Mouse (Mus musculus): ENCODE measurements around the gene Duoxa1. TPM values are rescaled to one million over a fixed set of nuclear protein-coding genes. Genes with fewer than 3 reads are reported as not detected.
A peak's percentile ranks its signal among the peaks of the same experiment; 100 is the strongest.

Gene Duoxa1
- polyA plus RNA-seq, 2 experiments = not detected

DNA sequence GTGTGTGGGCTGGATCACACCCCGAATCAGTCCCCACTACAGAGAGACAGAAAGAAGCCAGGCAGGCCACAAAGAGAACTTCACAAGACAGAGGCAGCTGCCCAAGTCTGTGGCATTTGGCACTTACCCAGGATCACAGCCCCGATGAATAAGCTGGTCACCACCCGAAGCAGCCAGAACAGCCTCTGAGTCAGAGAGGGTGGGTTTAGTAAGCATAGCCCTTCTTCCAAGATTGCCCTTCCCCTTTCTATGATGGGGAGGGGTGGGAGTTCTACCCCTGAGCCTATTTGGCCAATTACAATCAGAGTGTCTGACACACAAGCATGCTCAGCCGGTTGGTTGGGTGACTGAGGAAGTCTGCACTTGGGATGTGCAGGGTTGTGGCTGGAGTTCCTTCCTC is 7.3 kb downstream of the Duoxa1 start:
- TF ChIP-seq EP300 (IDR thresholded peaks at IDR 0.05; ENCODE audit: low read depth) = no peak
- TF ChIP-seq CTCF (IDR thresholded peaks at IDR 0.05; ENCODE audit: low read depth) = no peak
- no peaks in the 10 kb centered on the region for H3K4me1 ChIP-seq (replicated peaks; ENCODE audit: control insufficient read depth in 2 of 2, insufficient read depth in 2 of 2, low read length in 1 of 2)
- no peak overlapping the region for H3K9ac ChIP-seq (replicated peaks)
- peaks cover 28% of the 10 kb centered on the region for H3K27me3 ChIP-seq (ENCODE audit: control insufficient read depth, insufficient read depth, low read length)
- no peaks in the 10 kb centered on the region for H3K36me3 ChIP-seq (replicated peaks; ENCODE audit: control insufficient read depth, insufficient read depth, low read depth)
- no peak for DNase-seq (ENCODE audit: low read depth in 3 of 3, low spot score in 3 of 3)
- H3K27ac ChIP-seq = no peak overlapping the region
- H3K4me3 ChIP-seq (ENCODE audit: insufficient read depth in 1 of 2, low read depth in 2 of 2, low read length in 2 of 2) = no peak overlapping the region
- ATAC-seq (ENCODE audit: insufficient read depth) = no peak
- no peak overlapping the region for H3K4me2 ChIP-seq (ENCODE audit: low read depth)
- WGBS (ENCODE audit: insufficient replicate concordance) = 32% methylated on average over 4 of the region's 4 CpGs
- H3K9me3 ChIP-seq (ENCODE audit: control insufficient read depth, low read length) = no peaks in the 10 kb centered on the region

DNA sequence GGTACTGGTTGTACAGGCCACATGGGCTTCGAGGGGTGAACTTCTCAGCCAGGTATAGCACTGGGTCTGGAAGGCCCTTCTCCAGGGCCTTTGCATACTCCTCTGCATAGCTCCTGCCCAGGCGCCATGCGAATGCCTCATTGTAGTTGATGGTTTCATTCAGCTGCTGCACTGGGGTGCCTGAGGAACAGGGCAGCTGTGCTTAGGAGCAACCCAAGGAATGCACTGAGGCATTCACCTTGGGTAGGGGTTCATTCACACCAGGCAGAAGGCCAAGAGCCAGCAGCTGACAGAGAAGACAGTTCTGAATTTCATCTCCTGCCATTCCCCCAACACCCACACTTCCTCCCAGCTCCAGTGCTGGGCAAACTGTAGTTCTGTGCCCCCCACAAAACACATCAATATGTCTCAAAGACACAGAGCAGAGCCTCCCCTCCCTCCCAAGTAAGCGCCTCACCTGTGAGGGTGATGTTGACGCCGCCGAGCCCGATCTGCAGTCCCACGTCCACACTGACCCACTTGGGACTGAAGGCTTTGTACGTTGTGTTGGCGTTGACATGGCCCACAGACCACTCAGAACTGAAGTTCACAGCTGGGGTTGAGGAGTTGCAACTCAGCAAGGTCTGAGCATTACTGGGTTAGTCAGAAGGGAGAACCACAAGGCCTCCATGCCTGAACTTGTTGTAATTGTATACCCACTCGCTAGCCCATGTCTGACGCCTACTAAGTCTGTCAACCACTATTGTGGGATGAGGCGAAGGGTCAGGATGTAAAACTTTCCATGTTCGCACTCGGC is 8.2 kb downstream of the Duoxa1 start:
- Histone ChIP-seq H3K4me1 (replicated peaks; ENCODE audit: control insufficient read depth in 2 of 2, insufficient read depth in 2 of 2, low read length in 1 of 2) (no peaks in the 10 kb centered on the region), H3K4me2 (ENCODE audit: low read depth) (no peak overlapping the region), H3K36me3 (replicated peaks; ENCODE audit: control insufficient read depth, insufficient read depth, low read depth) (no peaks in the 10 kb centered on the region), H3K9ac (replicated peaks) (no peak overlapping the region), H3K27me3 (ENCODE audit: control insufficient read depth, insufficient read depth, low read length) (peaks cover 36% of the 10 kb centered on the region), H3K9me3 (ENCODE audit: control insufficient read depth, low read length) (no peaks in the 10 kb centered on the region), H3K4me3 (ENCODE audit: insufficient read depth in 1 of 2, low read depth in 2 of 2, low read length in 2 of 2) (no peak overlapping the region), H3K27ac (no peak overlapping the region)
- TF ChIP-seq CTCF (IDR thresholded peaks at IDR 0.05; ENCODE audit: low read depth) = no peak
- TF ChIP-seq EP300 (IDR thresholded peaks at IDR 0.05; ENCODE audit: low read depth) = no peak
- WGBS (ENCODE audit: insufficient replicate concordance) = 67% methylated on average over 16 of the region's 16 CpGs
- DNase-seq (ENCODE audit: low read depth in 3 of 3, low spot score in 3 of 3) (no peak), ATAC-seq (ENCODE audit: insufficient read depth) (no peak)

DNA sequence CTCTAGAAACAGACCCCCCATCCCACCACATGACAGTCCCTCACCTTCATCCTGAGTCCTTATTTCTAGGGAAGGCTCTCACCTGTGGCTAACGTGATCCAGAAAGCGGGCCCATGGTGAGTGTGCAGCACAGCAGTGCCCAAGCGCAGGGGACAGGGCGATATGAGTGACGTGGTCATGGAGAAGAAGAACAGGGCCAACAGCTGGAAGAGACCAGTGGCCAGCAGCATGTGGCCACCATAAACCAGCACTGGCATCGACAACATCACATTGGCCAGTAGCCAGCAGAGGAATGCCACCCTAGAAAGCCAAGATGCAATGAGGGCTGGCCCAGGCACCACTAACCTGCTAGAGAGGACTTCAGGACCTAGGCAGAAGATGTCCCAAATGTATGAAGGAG is 9.0 kb downstream of the Duoxa1 start:
- DNase-seq (ENCODE audit: low read depth in 3 of 3, low spot score in 3 of 3) (no peak), ATAC-seq (ENCODE audit: insufficient read depth) (no peak)
- H3K4me2 ChIP-seq (ENCODE audit: low read depth) = no peak overlapping the region
- no peak overlapping the region for H3K27ac ChIP-seq
- 67% methylated on average over 6 of the region's 6 CpGs for WGBS (ENCODE audit: insufficient replicate concordance)
- no peak for TF ChIP-seq EP300 (IDR thresholded peaks at IDR 0.05; ENCODE audit: low read depth)
- TF ChIP-seq CTCF (IDR thresholded peaks at IDR 0.05; ENCODE audit: low read depth) = no peak
- H3K4me3 ChIP-seq (ENCODE audit: insufficient read depth in 1 of 2, low read depth in 2 of 2, low read length in 2 of 2) = no peak overlapping the region
- H3K9me3 ChIP-seq (ENCODE audit: control insufficient read depth, low read length) = no peaks in the 10 kb centered on the region
- H3K4me1 ChIP-seq (replicated peaks; ENCODE audit: control insufficient read depth in 2 of 2, insufficient read depth in 2 of 2, low read length in 1 of 2) = no peaks in the 10 kb centered on the region
- H3K27me3 ChIP-seq (ENCODE audit: control insufficient read depth, insufficient read depth, low read length) = peaks cover 44% of the 10 kb centered on the region
- H3K36me3 ChIP-seq (replicated peaks; ENCODE audit: control insufficient read depth, insufficient read depth, low read depth) = no peaks in the 10 kb centered on the region
- no peak overlapping the region for H3K9ac ChIP-seq (replicated peaks)

DNA sequence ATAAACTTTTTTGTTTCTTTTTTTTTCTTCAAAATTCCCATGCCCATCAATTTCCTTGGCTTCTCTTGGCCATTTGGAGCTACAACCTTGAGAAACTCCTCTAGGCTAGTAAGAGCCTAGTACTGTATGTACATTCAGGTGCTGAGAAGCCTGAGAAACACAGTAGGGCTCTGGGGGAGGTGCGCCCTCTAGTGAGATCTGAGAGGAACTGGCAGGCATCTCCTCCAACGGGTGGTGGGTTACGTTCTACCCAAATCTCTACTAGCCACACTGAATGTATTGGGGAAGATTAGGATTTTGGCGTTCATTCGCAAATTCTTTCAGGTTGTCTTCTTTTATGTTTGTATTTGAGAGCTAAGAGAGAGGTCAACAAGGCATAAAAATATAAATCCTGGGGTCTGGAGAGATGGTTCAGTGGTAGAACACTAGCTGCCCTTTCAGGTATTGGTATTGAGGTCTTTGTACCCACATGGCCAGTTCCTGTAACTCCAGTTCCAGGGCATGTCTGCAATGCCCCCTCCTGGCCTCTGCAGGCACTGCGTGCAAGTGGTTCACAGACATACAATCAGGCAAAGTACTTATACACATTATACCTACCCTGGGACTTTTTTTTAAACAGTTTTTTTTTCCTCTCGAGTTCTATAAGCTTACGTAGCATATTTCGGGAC is 10.8 kb downstream of the Duoxa1 start:
- H3K4me2 ChIP-seq (ENCODE audit: low read depth) = no peak overlapping the region
- H3K4me1 ChIP-seq (replicated peaks; ENCODE audit: control insufficient read depth in 2 of 2, insufficient read depth in 2 of 2, low read length in 1 of 2) = 0 out of 4 replicates have a peak, but pooled peaks cover 0 to 2% of the 10 kb centered on the region in 2 experiments
- H3K9me3 ChIP-seq (ENCODE audit: control insufficient read depth, low read length) = no peaks in the 10 kb centered on the region
- WGBS (ENCODE audit: insufficient replicate concordance) = 7% methylated on average over 9 of the region's 9 CpGs
- ATAC-seq (ENCODE audit: insufficient read depth) (peak; percentile 48; the same call in 1 of the 2 replicates), DNase-seq (ENCODE audit: low read depth in 3 of 3, low spot score in 3 of 3) (peak; percentile 29 to 48 (median 33))
- H3K36me3 ChIP-seq (replicated peaks; ENCODE audit: control insufficient read depth, insufficient read depth, low read depth) = no peaks in the 10 kb centered on the region
- H3K27ac ChIP-seq = no peak overlapping the region
- peak; percentile 67 for TF ChIP-seq CTCF (IDR thresholded peaks at IDR 0.05; ENCODE audit: low read depth)
- no peak for TF ChIP-seq EP300 (IDR thresholded peaks at IDR 0.05; ENCODE audit: low read depth)
- no peak overlapping the region for H3K9ac ChIP-seq (replicated peaks)
- peaks cover 56% of the 10 kb centered on the region for H3K27me3 ChIP-seq (ENCODE audit: control insufficient read depth, insufficient read depth, low read length)
- H3K4me3 ChIP-seq (ENCODE audit: insufficient read depth in 1 of 2, low read depth in 2 of 2, low read length in 2 of 2) = no peak overlapping the region

DNA sequence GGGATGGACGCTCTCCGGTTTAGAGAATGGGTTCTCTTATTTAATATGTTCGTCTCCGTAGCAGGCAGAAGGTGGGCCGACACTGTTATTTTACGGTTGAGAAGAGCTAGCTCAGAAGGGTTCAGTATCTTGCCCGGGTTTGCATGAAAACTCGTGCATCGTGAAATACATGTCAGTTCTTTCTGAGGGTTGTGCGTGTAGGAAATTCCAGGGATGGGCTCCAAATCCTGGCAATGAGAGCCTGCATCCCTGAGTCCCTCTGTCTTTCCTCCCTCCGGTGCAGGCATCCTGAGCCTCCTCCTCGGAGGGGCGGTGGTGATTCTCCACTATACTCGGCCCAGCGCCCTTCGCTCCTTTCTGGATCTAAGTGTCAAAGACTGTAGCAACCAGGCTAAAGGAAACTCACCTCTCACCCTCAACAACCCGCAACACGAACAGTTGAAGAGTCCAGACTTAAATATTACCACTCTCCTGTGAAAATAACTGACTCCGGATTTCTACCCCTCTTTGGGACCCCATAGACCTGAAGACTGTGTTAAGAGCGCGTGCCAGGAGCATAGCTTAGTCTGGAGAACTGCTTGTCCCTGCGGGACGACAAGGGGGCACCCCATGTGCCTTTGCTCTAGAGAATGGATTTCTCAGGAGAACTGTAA is 11.5 kb downstream of the Duoxa1 start:
- H3K9me3 ChIP-seq (ENCODE audit: control insufficient read depth, low read length) = no peaks in the 10 kb centered on the region
- no peak for DNase-seq (ENCODE audit: low read depth in 3 of 3, low spot score in 3 of 3)
- ATAC-seq (ENCODE audit: insufficient read depth) = no peak
- H3K4me1 ChIP-seq (replicated peaks; ENCODE audit: control insufficient read depth in 2 of 2, insufficient read depth in 2 of 2, low read length in 1 of 2) = 0 out of 4 replicates have a peak, but pooled peaks cover 0 to 2% of the 10 kb centered on the region in 2 experiments
- peaks cover 62% of the 10 kb centered on the region for H3K27me3 ChIP-seq (ENCODE audit: control insufficient read depth, insufficient read depth, low read length)
- peak overlapping the region in 1 of 2 experiments; percentile 18; a peak in 1 of 4 replicates for H3K4me3 ChIP-seq (ENCODE audit: insufficient read depth in 1 of 2, low read depth in 2 of 2, low read length in 2 of 2)
- 11% methylated on average over 23 of the region's 23 CpGs for WGBS (ENCODE audit: insufficient replicate concordance)
- peak overlapping the region; percentile 29; the same call in 1 of the 2 replicates for H3K4me2 ChIP-seq (ENCODE audit: low read depth)
- H3K9ac ChIP-seq (replicated peaks) = no peak overlapping the region
- TF ChIP-seq EP300 (IDR thresholded peaks at IDR 0.05; ENCODE audit: low read depth) (no peak), CTCF (IDR thresholded peaks at IDR 0.05; ENCODE audit: low read depth) (no peak)
- H3K27ac ChIP-seq = no peak overlapping the region
- no peaks in the 10 kb centered on the region for H3K36me3 ChIP-seq (replicated peaks; ENCODE audit: control insufficient read depth, insufficient read depth, low read depth)
